Mouse (Mus musculus): ENCODE data around the gene Olfr1359. TPM values are rescaled to one million over a fixed set of nuclear protein-coding genes. Genes with fewer than 3 reads are reported as not detected.

Olfr1359 gene
- polyA plus RNA-seq (2014; fragmentation: Nextera tagmentation; extraction: Ambion mirVana), result not detected in 2 replicates

GRCm38 (mm10) chr13:21697811-21698210 lies at the start of gene Olfr1359:
Olfr1359 (plus strand) TSS chr13:21698111.
- ATAC-seq (replicated peaks; ENCODE audit: low FRiP score, low TSS enrichment, low read depth) (no peak), DNase-seq (ENCODE audit: low spot score) (no peak)
- no peak within 1 kb of the TSS for H3K9ac ChIP-seq (ENCODE audit: low read length)
- no peak within 1 kb of the TSS for H3K4me2 ChIP-seq (ENCODE audit: low read length)
- H3K9me3 ChIP-seq (ENCODE audit: control insufficient read depth, low read length), result no peaks in the 10 kb centered on the region
- no peaks in the 10 kb centered on the region for H3K36me3 ChIP-seq (ENCODE audit: control insufficient read depth, insufficient read depth, low read length)
- no peaks in the 10 kb centered on the region for H3K27me3 ChIP-seq (replicated peaks; ENCODE audit: control insufficient read depth, insufficient read depth, low read length)
- no peak within 1 kb of the TSS for H3K4me3 ChIP-seq (ENCODE audit: low read depth, low read length)
- H3K27ac ChIP-seq (ENCODE audit: low read depth), result no peak within 1 kb of the TSS
- H3K4me1 ChIP-seq (replicated peaks; ENCODE audit: control insufficient read depth, insufficient read depth, low read length), result no peaks in the 10 kb centered on the region

DNA sequence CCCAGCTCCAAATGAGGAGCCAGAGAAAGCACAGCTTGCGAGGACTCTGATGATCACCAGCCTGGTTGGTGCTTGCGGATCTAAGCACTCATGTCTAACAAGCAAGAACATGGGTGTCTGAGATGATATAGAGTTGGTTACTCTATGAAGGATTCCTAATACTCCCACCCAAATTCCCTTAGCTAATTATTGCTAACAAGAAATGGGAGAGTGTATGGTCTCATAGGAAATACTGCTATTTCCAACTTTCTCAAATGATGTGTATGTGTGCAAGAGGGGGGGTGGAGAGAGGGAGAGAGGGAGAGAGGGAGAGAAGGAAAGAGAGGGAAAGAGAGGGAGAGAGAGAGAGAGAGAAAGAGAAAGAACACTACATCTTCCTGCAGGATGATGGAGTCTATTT lies 34.6 kb upstream of the Olfr1359 start, which contains the start of gene Olfr1361:
Gene Olfr1361, minus strand, starts transcription at position 101 of the 400 bp plus-strand sequence.
- Histone ChIP-seq H3K4me3 (ENCODE audit: low read depth, low read length) (no peak within 1 kb of the TSS), H3K27me3 (replicated peaks; ENCODE audit: control insufficient read depth, insufficient read depth, low read length) (no peaks in the 10 kb centered on the region), H3K4me1 (replicated peaks; ENCODE audit: control insufficient read depth, insufficient read depth, low read length) (no peaks in the 10 kb centered on the region), H3K4me2 (ENCODE audit: low read length) (no peak within 1 kb of the TSS), H3K9me3 (ENCODE audit: control insufficient read depth, low read length) (no peaks in the 10 kb centered on the region), H3K27ac (ENCODE audit: low read depth) (no peak within 1 kb of the TSS), H3K9ac (ENCODE audit: low read length) (no peak within 1 kb of the TSS), H3K36me3 (ENCODE audit: control insufficient read depth, insufficient read depth, low read length) (no peaks in the 10 kb centered on the region)
- ATAC-seq (replicated peaks; ENCODE audit: low FRiP score, low TSS enrichment, low read depth) (no peak), DNase-seq (ENCODE audit: low spot score) (no peak)
- WGBS, result 50% methylated on average over 2 of the region's 2 CpGs

DNA sequence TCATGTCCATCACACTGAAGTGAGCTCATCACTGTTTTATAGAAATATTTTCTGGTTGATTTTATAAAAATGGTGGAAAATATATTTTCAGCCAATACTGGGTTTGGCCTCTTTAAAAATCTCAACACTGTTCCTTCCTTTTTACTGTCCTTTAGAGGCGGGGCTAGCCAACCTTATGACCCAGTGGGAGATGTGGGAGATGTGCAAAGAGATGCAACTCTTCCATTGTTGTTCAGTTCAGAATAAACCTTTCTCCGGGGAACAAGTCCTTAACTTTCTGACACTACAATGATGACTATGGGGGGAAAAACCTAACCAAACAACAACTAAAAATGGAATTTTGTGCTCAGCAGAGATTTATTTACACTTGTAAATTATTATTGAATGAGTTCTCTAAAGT lies 20.6 kb upstream of the Olfr1359 start, which contains the start of gene Olfr1360:
Gene Olfr1360, minus strand, starts transcription at position 101 of the 400 bp plus-strand sequence.
- no peaks in the 10 kb centered on the region for H3K36me3 ChIP-seq (ENCODE audit: control insufficient read depth, insufficient read depth, low read length)
- H3K4me2 ChIP-seq (ENCODE audit: low read length), result no peak within 1 kb of the TSS
- H3K27ac ChIP-seq (ENCODE audit: low read depth), result no peak within 1 kb of the TSS
- H3K4me3 ChIP-seq (ENCODE audit: low read depth, low read length), result no peak within 1 kb of the TSS
- no peak for ATAC-seq (replicated peaks; ENCODE audit: low FRiP score, low TSS enrichment, low read depth)
- no peak within 1 kb of the TSS for H3K9ac ChIP-seq (ENCODE audit: low read length)
- no peaks in the 10 kb centered on the region for H3K9me3 ChIP-seq (ENCODE audit: control insufficient read depth, low read length)
- 81% methylated on average over 2 of the region's 2 CpGs for WGBS
- no peaks in the 10 kb centered on the region for H3K27me3 ChIP-seq (replicated peaks; ENCODE audit: control insufficient read depth, insufficient read depth, low read length)
- no peaks in the 10 kb centered on the region for H3K4me1 ChIP-seq (replicated peaks; ENCODE audit: control insufficient read depth, insufficient read depth, low read length)
- DNase-seq (ENCODE audit: low spot score), result no peak

- Histone ChIP-seq H3K4me2 (ENCODE audit: low read length) (no peak overlapping the region), H3K4me1 (replicated peaks; ENCODE audit: control insufficient read depth, insufficient read depth, low read length) (no peaks in the 10 kb centered on the region), H3K9me3 (ENCODE audit: control insufficient read depth, low read length) (no peaks in the 10 kb centered on the region), H3K36me3 (ENCODE audit: control insufficient read depth, insufficient read depth, low read length) (no peaks in the 10 kb centered on the region), H3K4me3 (ENCODE audit: low read depth, low read length) (no peak overlapping the region), H3K27ac (ENCODE audit: low read depth) (no peak overlapping the region), H3K27me3 (replicated peaks; ENCODE audit: control insufficient read depth, insufficient read depth, low read length) (no peaks in the 10 kb centered on the region), H3K9ac (ENCODE audit: low read length) (no peak overlapping the region)
- WGBS, result 71% methylated on average over 4 of the region's 4 CpGs
- no peak for DNase-seq (ENCODE audit: low spot score)
- no peak for ATAC-seq (replicated peaks; ENCODE audit: low FRiP score, low TSS enrichment, low read depth)
Observed at GRCm38 (mm10) chr13:21706669-21707068, 8.8 kb downstream of the Olfr1359 start.

- H3K27me3 ChIP-seq (replicated peaks; ENCODE audit: control insufficient read depth, insufficient read depth, low read length), result no peaks in the 10 kb centered on the region
- peak; percentile 86 for ATAC-seq (replicated peaks; ENCODE audit: low FRiP score, low TSS enrichment, low read depth)
- no peaks in the 10 kb centered on the region for H3K9me3 ChIP-seq (ENCODE audit: control insufficient read depth, low read length)
- under 1% methylated on average over 32 of the region's 32 CpGs for WGBS
- peak overlapping the region; percentile 52 for H3K4me2 ChIP-seq (ENCODE audit: low read length)
- DNase-seq (ENCODE audit: low spot score), result peak; percentile 95
- H3K4me1 ChIP-seq (replicated peaks; ENCODE audit: control insufficient read depth, insufficient read depth, low read length), result peaks cover 2% of the 10 kb centered on the region
- H3K36me3 ChIP-seq (ENCODE audit: control insufficient read depth, insufficient read depth, low read length), result no peaks in the 10 kb centered on the region
- peak overlapping the region; percentile 67; the same call in 1 of the 2 replicates for H3K27ac ChIP-seq (ENCODE audit: low read depth)
- peak overlapping the region; percentile 66 for H3K9ac ChIP-seq (ENCODE audit: low read length)
- peak overlapping the region; percentile 76 for H3K4me3 ChIP-seq (ENCODE audit: low read depth, low read length)
Observed at GRCm38 (mm10) chr13:21710031-21710711, 12.3 kb downstream of the Olfr1359 start.

GRCm38 (mm10) chr13:21710821-21711525 lies 13.1 kb downstream of the Olfr1359 start:
- no peaks in the 10 kb centered on the region for H3K27me3 ChIP-seq (replicated peaks; ENCODE audit: control insufficient read depth, insufficient read depth, low read length)
- no peak overlapping the region for H3K27ac ChIP-seq (ENCODE audit: low read depth)
- peak overlapping the region; percentile 52 for H3K4me2 ChIP-seq (ENCODE audit: low read length)
- no peaks in the 10 kb centered on the region for H3K9me3 ChIP-seq (ENCODE audit: control insufficient read depth, low read length)
- DNase-seq (ENCODE audit: low spot score), result peak; percentile 91
- H3K36me3 ChIP-seq (ENCODE audit: control insufficient read depth, insufficient read depth, low read length), result no peaks in the 10 kb centered on the region
- peak overlapping the region; percentile 22 for H3K9ac ChIP-seq (ENCODE audit: low read length)
- peak overlapping the region; percentile 76 for H3K4me3 ChIP-seq (ENCODE audit: low read depth, low read length)
- peak; percentile 88 for ATAC-seq (replicated peaks; ENCODE audit: low FRiP score, low TSS enrichment, low read depth)
- WGBS, result 3% methylated on average over 22 of the region's 22 CpGs
- H3K4me1 ChIP-seq (replicated peaks; ENCODE audit: control insufficient read depth, insufficient read depth, low read length), result peaks cover 5% of the 10 kb centered on the region

GRCm38 (mm10) chr13:21711698-21712097 lies 13.8 kb downstream of the Olfr1359 start:
- H3K9ac ChIP-seq (ENCODE audit: low read length), result no peak overlapping the region
- peak overlapping the region; percentile 52 for H3K4me2 ChIP-seq (ENCODE audit: low read length)
- peak overlapping the region; percentile 76 for H3K4me3 ChIP-seq (ENCODE audit: low read depth, low read length)
- ATAC-seq (replicated peaks; ENCODE audit: low FRiP score, low TSS enrichment, low read depth) (no peak), DNase-seq (ENCODE audit: low spot score) (no peak)
- no peaks in the 10 kb centered on the region for H3K36me3 ChIP-seq (ENCODE audit: control insufficient read depth, insufficient read depth, low read length)
- no peak overlapping the region for H3K27ac ChIP-seq (ENCODE audit: low read depth)
- 27% methylated on average over 4 of the region's 4 CpGs for WGBS
- H3K9me3 ChIP-seq (ENCODE audit: control insufficient read depth, low read length), result no peaks in the 10 kb centered on the region
- peaks cover 5% of the 10 kb centered on the region for H3K4me1 ChIP-seq (replicated peaks; ENCODE audit: control insufficient read depth, insufficient read depth, low read length)
- no peaks in the 10 kb centered on the region for H3K27me3 ChIP-seq (replicated peaks; ENCODE audit: control insufficient read depth, insufficient read depth, low read length)

- H3K4me1 ChIP-seq (replicated peaks; ENCODE audit: control insufficient read depth, insufficient read depth, low read length), result peaks cover 16% of the 10 kb centered on the region
- peak overlapping the region; percentile 50 for H3K4me3 ChIP-seq (ENCODE audit: low read depth, low read length)
- no peaks in the 10 kb centered on the region for H3K9me3 ChIP-seq (ENCODE audit: control insufficient read depth, low read length)
- H3K27me3 ChIP-seq (replicated peaks; ENCODE audit: control insufficient read depth, insufficient read depth, low read length), result no peaks in the 10 kb centered on the region
- under 1% methylated on average over 7 of the region's 7 CpGs for WGBS
- peak overlapping the region; percentile 98 for H3K27ac ChIP-seq (ENCODE audit: low read depth)
- peak; percentile 68 for DNase-seq (ENCODE audit: low spot score)
- 0 out of 2 replicates have a peak, but pooled peaks have one; percentile 7 for ATAC-seq (replicated peaks; ENCODE audit: low FRiP score, low TSS enrichment, low read depth)
- H3K36me3 ChIP-seq (ENCODE audit: control insufficient read depth, insufficient read depth, low read length), result no peaks in the 10 kb centered on the region
- H3K4me2 ChIP-seq (ENCODE audit: low read length), result peak overlapping the region; percentile 91
- peak overlapping the region; percentile 73 for H3K9ac ChIP-seq (ENCODE audit: low read length)
Observed at GRCm38 (mm10) chr13:21714725-21715124, 16.8 kb downstream of the Olfr1359 start.

Measured in intestine, embryonic 14.5 days (tissue).